Mouse (Mus musculus) neural tube, embryonic 14.5 days (tissue): ENCODE measurements around the gene Tmtc2. TPM values are rescaled to one million over a fixed set of nuclear protein-coding genes. Genes with fewer than 3 reads are reported as not detected.

Source experiments
- ATAC-seq: fragments of 200-750 bp; cut with Nextera tagmentation; 2 replicates; pipeline ENCODE4 v1.8.0; 2017; ENCODE audit warnings: low read depth, mild to moderate bottlenecking, moderate TSS enrichment, moderate library complexity
- H3K27ac ChIP-seq: fragments of 300-500 bp; sonication (generic); 2 replicates; pipeline ENCODE4 v1.5.1; 2014; ENCODE audit warnings: low read depth, mild to moderate bottlenecking, control low read depth, low read length, moderate library complexity, mixed read lengths
- H3K27me3 ChIP-seq: fragments of 300-500 bp; sonication (generic); 2 replicates; pipeline ENCODE4 v1.6.1; 2014; ENCODE audit warnings: low read length; ENCODE audit not compliant: control insufficient read depth, insufficient read depth
- H3K36me3 ChIP-seq: fragments of 300-500 bp; sonication (generic); 2 replicates; pipeline ENCODE4 v1.6.1; 2014; ENCODE audit warnings: low read length, mixed read lengths; ENCODE audit not compliant: control insufficient read depth, insufficient read depth
- H3K4me1 ChIP-seq: fragments of 300-500 bp; sonication (generic); 2 replicates; pipeline ENCODE4 v1.6.1; 2014; ENCODE audit warnings: low read length; ENCODE audit not compliant: control insufficient read depth, insufficient read depth
- H3K4me2 ChIP-seq: fragments of 300-500 bp; sonication (generic); 2 replicates; pipeline ENCODE4 v1.6.1; 2014; ENCODE audit warnings: mild to moderate bottlenecking, low read depth, low read length, control low read depth
- H3K4me3 ChIP-seq: fragments of 300-500 bp; sonication (generic); 2 replicates; pipeline ENCODE4 v1.5.1; 2014; ENCODE audit warnings: low read depth, low read length, control low read depth, mixed read lengths
- H3K9ac ChIP-seq: fragments of 300-500 bp; sonication (generic); replicated peaks from 2 replicates; pipeline ENCODE4 v1.6.1; 2014; ENCODE audit warnings: low read depth, mild to moderate bottlenecking, control low read depth, low read length, mixed read lengths
- H3K9me3 ChIP-seq: fragments of 300-500 bp; sonication (generic); 2 replicates; pipeline ENCODE4 v1.6.1; 2016; ENCODE audit warnings: low read length; ENCODE audit not compliant: control insufficient read depth
- WGBS: fragments of 180-500 bp; shearing (Covaris S2); extraction: QIAGEN DNeasy Blood & Tissue Kit; methylation state at CpG from one replicate; pipeline ENCODE4 v1.1.7; 2014; 5-methylcytosine and 5-hydroxymethylcytosine counted together
- polyA plus RNA-seq: library from polyadenylated mRNA; unstranded; fragments of >200 nt; fragmentation: Nextera tagmentation; extraction: Ambion mirVana; gene quantifications from 2 replicates; pipeline ENCODE4 v1.2.1, GENCODE M21; 2014

The Tmtc2 gene
- polyA plus RNA-seq, 1 experiment from 2014 or later, result 9.2 TPM

- Histone ChIP-seq H3K27ac (no peak overlapping the region), H3K36me3 (no peaks in the 10 kb centered on the region), H3K4me2 (no peak overlapping the region), H3K4me1 (no peaks in the 10 kb centered on the region), H3K9ac (no peak overlapping the region), H3K4me3 (no peak overlapping the region), H3K27me3 (no peaks in the 10 kb centered on the region), H3K9me3 (no peaks in the 10 kb centered on the region)
- no peak for ATAC-seq
Measured at GRCm38 (mm10) chr10:105535848-105536247, 38.4 kb downstream of the Tmtc2 start.

- no peak for ATAC-seq
- no peaks in the 10 kb centered on the region for H3K36me3 ChIP-seq
- 84% methylated on average over 7 of the region's 7 CpGs for WGBS
- no peak overlapping the region for H3K4me3 ChIP-seq
- H3K4me2 ChIP-seq, result no peak overlapping the region
- H3K27me3 ChIP-seq, result no peaks in the 10 kb centered on the region
- H3K9me3 ChIP-seq, result no peaks in the 10 kb centered on the region
- no peak overlapping the region for H3K27ac ChIP-seq
- H3K4me1 ChIP-seq, result no peaks in the 10 kb centered on the region
- no peak overlapping the region for H3K9ac ChIP-seq
Measured at GRCm38 (mm10) chr10:105532747-105533146, 41.5 kb downstream of the Tmtc2 start.

GRCm38 (mm10) chr10:105532019-105532525, 42.2 kb downstream of the Tmtc2 start:
- no peak overlapping the region for H3K27ac ChIP-seq
- 88% methylated on average over 5 of the region's 5 CpGs for WGBS

GRCm38 (mm10) chr10:105531080-105531894, 43.0 kb downstream of the Tmtc2 start:
- Histone ChIP-seq H3K36me3 (no peaks in the 10 kb centered on the region), H3K27me3 (no peaks in the 10 kb centered on the region), H3K4me1 (no peaks in the 10 kb centered on the region), H3K9me3 (no peaks in the 10 kb centered on the region), H3K9ac (no peak overlapping the region), H3K4me2 (no peak overlapping the region), H3K27ac (no peak overlapping the region), H3K4me3 (no peak overlapping the region)
- no peak for ATAC-seq
- 77% methylated on average over 9 of the region's 9 CpGs for WGBS

More at GRCm38 (mm10) chr10:105532019-105532525, 42.2 kb downstream of the Tmtc2 start:
- no peak overlapping the region for H3K9ac ChIP-seq
- no peak overlapping the region for H3K4me3 ChIP-seq
- ATAC-seq, result no peak
- no peak overlapping the region for H3K4me2 ChIP-seq
- no peaks in the 10 kb centered on the region for H3K27me3 ChIP-seq
- H3K36me3 ChIP-seq, result no peaks in the 10 kb centered on the region
- H3K9me3 ChIP-seq, result no peaks in the 10 kb centered on the region
- H3K4me1 ChIP-seq, result no peaks in the 10 kb centered on the region

GRCm38 (mm10) chr10:105523405-105524088, 50.7 kb downstream of the Tmtc2 start:
- WGBS, result 30% methylated on average over 8 of the region's 8 CpGs
- Histone ChIP-seq H3K27me3 (no peaks in the 10 kb centered on the region), H3K36me3 (no peaks in the 10 kb centered on the region), H3K27ac (no peak overlapping the region), H3K4me1 (0 out of 2 replicates have a peak, but pooled peaks cover 2% of the 10 kb centered on the region), H3K9me3 (no peaks in the 10 kb centered on the region), H3K9ac (no peak overlapping the region), H3K4me3 (no peak overlapping the region), H3K4me2 (no peak overlapping the region)
- ATAC-seq, result peak; percentile 35

- H3K4me1 ChIP-seq, result 0 out of 2 replicates have a peak, but pooled peaks cover 2% of the 10 kb centered on the region
- H3K27me3 ChIP-seq, result no peaks in the 10 kb centered on the region
- no peaks in the 10 kb centered on the region for H3K9me3 ChIP-seq
- no peak overlapping the region for H3K4me2 ChIP-seq
- no peak overlapping the region for H3K9ac ChIP-seq
- 66% methylated on average over 7 of the region's 7 CpGs for WGBS
- no peak overlapping the region for H3K4me3 ChIP-seq
- H3K27ac ChIP-seq, result no peak overlapping the region
- no peaks in the 10 kb centered on the region for H3K36me3 ChIP-seq
- no peak for ATAC-seq
Measured at GRCm38 (mm10) chr10:105522431-105522830, 51.8 kb downstream of the Tmtc2 start.

GRCm38 (mm10) chr10:105519154-105519806, 55.0 kb downstream of the Tmtc2 start:
- Histone ChIP-seq H3K27me3 (no peaks in the 10 kb centered on the region), H3K4me1 (0 out of 2 replicates have a peak, but pooled peaks cover 2% of the 10 kb centered on the region), H3K36me3 (no peaks in the 10 kb centered on the region), H3K9ac (no peak overlapping the region), H3K9me3 (no peaks in the 10 kb centered on the region), H3K27ac (no peak overlapping the region), H3K4me2 (no peak overlapping the region), H3K4me3 (no peak overlapping the region)
- no peak for ATAC-seq
- 76% methylated on average over 6 of the region's 6 CpGs for WGBS

GRCm38 (mm10) chr10:105518144-105518543, 56.1 kb downstream of the Tmtc2 start:
- WGBS, result 57% methylated on average over 9 of the region's 9 CpGs
- Histone ChIP-seq H3K36me3 (no peaks in the 10 kb centered on the region), H3K9ac (no peak overlapping the region), H3K27me3 (no peaks in the 10 kb centered on the region), H3K27ac (no peak overlapping the region), H3K4me3 (no peak overlapping the region), H3K4me2 (no peak overlapping the region), H3K9me3 (no peaks in the 10 kb centered on the region), H3K4me1 (0 out of 2 replicates have a peak, but pooled peaks cover 6% of the 10 kb centered on the region)
- peak; percentile 81; the same call in 1 of the 2 replicates for ATAC-seq
